Mouse (Mus musculus) large intestine, adult 2 months (tissue): ENCODE data around the gene Jag1. TPM values are rescaled to one million over a fixed set of nuclear protein-coding genes. Genes with fewer than 3 reads are reported as not detected.

Experiments used
- DNase-seq: peaks from one replicate; pipeline ENCODE4 v3.0.0-alpha.2; 2012; ENCODE audit warnings: low read depth, low spot score
- WGBS: fragments of 180-500 bp; shearing (Covaris S2); methylation state at CpG from one replicate; pipeline ENCODE4 v1.1.7; 2018; 5-methylcytosine and 5-hydroxymethylcytosine counted together
- polyA plus RNA-seq: library from polyadenylated mRNA; depleted of rRNA; stranded (reverse); fragments of >200 nt; gene quantifications from 2 replicates; pipeline ENCODE4 v1.2.3, GENCODE M21; 2012; rRNA removed

Gene Jag1
- polyA plus RNA-seq, 1 experiment, result 2.0 TPM

GRCm38 (mm10) chr2:137073473-137074312 is 42.8 kb downstream of the Jag1 start:
- no peak for DNase-seq
- 73% methylated on average over 16 of the region's 16 CpGs for WGBS

- WGBS, result 75% methylated on average over 10 of the region's 10 CpGs
- no peak for DNase-seq
Observed at GRCm38 (mm10) chr2:137067479-137068110, 48.8 kb downstream of the Jag1 start.

GRCm38 (mm10) chr2:137064513-137064912 is 51.9 kb downstream of the Jag1 start:
- DNase-seq, result no peak
- 89% methylated on average over 3 of the region's 3 CpGs for WGBS

- no peak for DNase-seq
- WGBS, result 100% methylated on average over 1 of the region's 1 CpGs
Observed at GRCm38 (mm10) chr2:137063829-137064228, 52.6 kb downstream of the Jag1 start.

GRCm38 (mm10) chr2:137049906-137050305 is 66.5 kb downstream of the Jag1 start:
- WGBS, result 58% methylated on average over 1 of the region's 1 CpGs
- DNase-seq, result no peak

GRCm38 (mm10) chr2:137049367-137049766 is 67.1 kb downstream of the Jag1 start:
- 56% methylated on average over 2 of the region's 2 CpGs for WGBS
- DNase-seq, result no peak

GRCm38 (mm10) chr2:137044122-137044521 is 72.3 kb downstream of the Jag1 start:
- WGBS, result 90% methylated on average over 2 of the region's 2 CpGs

More at GRCm38 (mm10) chr2:137044122-137044521, 72.3 kb downstream of the Jag1 start:
- no peak for DNase-seq

Other genes with a start within 250 kb of the Jag1 start
- gene AL731706.2, start 231.0 kb downstream of the Jag1 start, polyA plus RNA-seq, result not detected in 2 replicates
- gene Slx4ip, start 225.4 kb downstream of the Jag1 start, polyA plus RNA-seq, result 0.98 and 1.1 TPM in 2 replicates
- 6.0 and 10.0 TPM in 2 replicates for gene AL731706.1, start 225.3 kb downstream of the Jag1 start, polyA plus RNA-seq
- gene Mkks, start 225.3 kb downstream of the Jag1 start, polyA plus RNA-seq, result 7.5 and 8.6 TPM in 2 replicates